Mouse (Mus musculus): ENCODE results near the gene Slc38a4. TPM values are rescaled to one million over a fixed set of nuclear protein-coding genes. Genes with fewer than 3 reads are reported as not detected.

Gene Slc38a4
- polyA plus RNA-seq, 1 experiment = 0.63 TPM

GRCm38 (mm10) chr15:97041182-97041581 is 14.6 kb downstream of the Slc38a4 start:
- Histone ChIP-seq H3K27ac (ENCODE audit: insufficient read depth, low read length) (no peak overlapping the region), H3K4me3 (ENCODE audit: insufficient read depth, low read length) (no peak overlapping the region), H3K4me1 (ENCODE audit: control insufficient read depth, insufficient read depth, low read length) (no peaks in the 10 kb centered on the region)
- TF ChIP-seq CTCF (IDR thresholded peaks at IDR 0.05; ENCODE audit: extremely low read depth, insufficient read depth, low read length) (no peak), POLR2A (IDR thresholded peaks at IDR 0.05; ENCODE audit: extremely low read depth, insufficient read depth, low read length) (no peak)

DNA sequence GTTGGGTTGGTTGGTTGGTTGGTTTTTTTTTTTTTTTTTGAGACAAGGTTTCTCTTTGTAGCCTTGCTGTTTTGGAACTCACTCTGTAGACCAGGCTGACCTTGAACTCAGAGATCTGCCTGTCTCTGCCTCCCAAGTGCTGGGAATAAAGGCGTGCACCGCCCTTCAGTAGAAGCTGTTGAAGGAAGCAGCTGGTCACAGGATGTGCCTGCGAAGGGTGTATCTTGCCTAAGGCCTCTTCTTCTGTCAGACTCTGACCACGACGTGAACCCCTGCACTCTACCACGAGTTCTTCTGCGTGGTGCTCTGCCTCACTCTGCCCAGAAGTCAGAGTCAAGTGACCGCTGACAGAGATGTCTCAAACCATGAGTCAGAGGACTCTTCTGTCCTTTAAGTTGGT is 18.0 kb downstream of the Slc38a4 start:
- no peak overlapping the region for H3K27ac ChIP-seq (ENCODE audit: insufficient read depth, low read length)
- no peaks in the 10 kb centered on the region for H3K4me1 ChIP-seq (ENCODE audit: control insufficient read depth, insufficient read depth, low read length)
- no peak overlapping the region for H3K4me3 ChIP-seq (ENCODE audit: insufficient read depth, low read length)
- TF ChIP-seq POLR2A (IDR thresholded peaks at IDR 0.05; ENCODE audit: extremely low read depth, insufficient read depth, low read length) = no peak
- TF ChIP-seq CTCF (IDR thresholded peaks at IDR 0.05; ENCODE audit: extremely low read depth, insufficient read depth, low read length) = no peak

- Histone ChIP-seq H3K4me1 (ENCODE audit: control insufficient read depth, insufficient read depth, low read length) (no peaks in the 10 kb centered on the region), H3K27ac (ENCODE audit: insufficient read depth, low read length) (no peak overlapping the region), H3K4me3 (ENCODE audit: insufficient read depth, low read length) (no peak overlapping the region)
- TF ChIP-seq POLR2A (IDR thresholded peaks at IDR 0.05; ENCODE audit: extremely low read depth, insufficient read depth, low read length) (no peak), CTCF (IDR thresholded peaks at IDR 0.05; ENCODE audit: extremely low read depth, insufficient read depth, low read length) (no peak)
These were observed 19.9 kb downstream of the Slc38a4 start for GRCm38 (mm10) chr15:97035892-97036291.

DNA sequence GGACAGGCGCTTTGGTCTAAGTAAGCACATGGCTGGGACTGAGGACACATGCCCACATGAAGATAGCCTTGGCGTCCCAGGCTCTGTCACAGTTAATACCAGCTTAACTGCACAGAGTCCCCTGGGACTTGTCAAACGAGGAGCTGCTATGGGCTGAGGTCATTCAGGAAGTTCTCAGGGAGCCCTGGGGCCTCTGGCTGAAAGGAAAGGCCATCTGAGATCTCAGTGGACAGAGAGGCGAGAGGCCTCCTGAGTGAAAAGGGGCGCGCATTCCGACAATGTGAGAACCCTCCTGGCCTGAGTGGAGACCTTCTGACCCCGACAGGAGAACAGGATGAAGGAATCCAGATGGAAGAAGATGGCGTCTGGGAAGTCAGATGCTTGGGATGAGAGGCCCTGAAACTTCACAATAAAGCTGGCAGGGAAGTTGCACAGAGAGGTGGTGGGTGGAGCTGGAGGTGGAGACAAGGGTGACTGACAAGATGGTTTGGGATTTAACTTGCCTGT is 22.2 kb downstream of the Slc38a4 start:
- no peaks in the 10 kb centered on the region for H3K4me1 ChIP-seq (ENCODE audit: control insufficient read depth, insufficient read depth, low read length)
- H3K4me3 ChIP-seq (ENCODE audit: insufficient read depth, low read length) = no peak overlapping the region
- no peak overlapping the region for H3K27ac ChIP-seq (ENCODE audit: insufficient read depth, low read length)
- TF ChIP-seq POLR2A (IDR thresholded peaks at IDR 0.05; ENCODE audit: extremely low read depth, insufficient read depth, low read length) (no peak), CTCF (IDR thresholded peaks at IDR 0.05; ENCODE audit: extremely low read depth, insufficient read depth, low read length) (no peak)

- TF ChIP-seq POLR2A (IDR thresholded peaks at IDR 0.05; ENCODE audit: extremely low read depth, insufficient read depth, low read length) = no peak
- no peak for TF ChIP-seq CTCF (IDR thresholded peaks at IDR 0.05; ENCODE audit: extremely low read depth, insufficient read depth, low read length)
- Histone ChIP-seq H3K27ac (ENCODE audit: insufficient read depth, low read length) (no peak overlapping the region), H3K4me1 (ENCODE audit: control insufficient read depth, insufficient read depth, low read length) (no peaks in the 10 kb centered on the region), H3K4me3 (ENCODE audit: insufficient read depth, low read length) (no peak overlapping the region)
These were observed 23.9 kb downstream of the Slc38a4 start for GRCm38 (mm10) chr15:97031886-97032285.

DNA sequence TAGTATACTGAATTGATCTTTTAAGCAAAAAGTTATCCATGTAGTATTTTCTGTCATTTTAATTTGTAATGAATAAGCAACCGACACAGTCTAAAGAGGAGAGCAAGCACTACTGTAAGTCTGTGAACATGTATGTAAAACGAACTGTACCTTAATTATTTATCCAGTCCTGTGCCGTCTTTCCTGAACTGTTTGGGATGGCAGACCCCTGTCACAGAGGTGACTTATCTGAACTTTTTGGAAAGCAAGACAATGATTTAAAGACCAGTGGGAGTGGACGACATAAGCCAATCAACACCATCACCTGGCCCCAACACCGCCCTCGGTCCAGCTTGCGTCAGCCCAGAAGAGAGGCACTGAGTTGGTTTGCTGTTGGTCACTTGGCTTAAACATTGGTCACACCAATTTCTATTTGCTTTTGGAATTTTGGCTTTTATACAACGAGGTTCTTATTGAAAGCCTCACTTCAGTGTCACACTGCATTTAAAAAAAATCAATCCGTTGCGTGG is 24.7 kb downstream of the Slc38a4 start:
- H3K4me1 ChIP-seq (ENCODE audit: control insufficient read depth, insufficient read depth, low read length) = no peaks in the 10 kb centered on the region
- H3K4me3 ChIP-seq (ENCODE audit: insufficient read depth, low read length) = no peak overlapping the region
- H3K27ac ChIP-seq (ENCODE audit: insufficient read depth, low read length) = no peak overlapping the region
- no peak for TF ChIP-seq POLR2A (IDR thresholded peaks at IDR 0.05; ENCODE audit: extremely low read depth, insufficient read depth, low read length)
- TF ChIP-seq CTCF (IDR thresholded peaks at IDR 0.05; ENCODE audit: extremely low read depth, insufficient read depth, low read length) = no peak

GRCm38 (mm10) chr15:97030136-97030535 is 25.6 kb downstream of the Slc38a4 start:
- Histone ChIP-seq H3K27ac (ENCODE audit: insufficient read depth, low read length) (no peak overlapping the region), H3K4me1 (ENCODE audit: control insufficient read depth, insufficient read depth, low read length) (no peaks in the 10 kb centered on the region), H3K4me3 (ENCODE audit: insufficient read depth, low read length) (no peak overlapping the region)
- TF ChIP-seq CTCF (IDR thresholded peaks at IDR 0.05; ENCODE audit: extremely low read depth, insufficient read depth, low read length) (no peak), POLR2A (IDR thresholded peaks at IDR 0.05; ENCODE audit: extremely low read depth, insufficient read depth, low read length) (no peak)

DNA sequence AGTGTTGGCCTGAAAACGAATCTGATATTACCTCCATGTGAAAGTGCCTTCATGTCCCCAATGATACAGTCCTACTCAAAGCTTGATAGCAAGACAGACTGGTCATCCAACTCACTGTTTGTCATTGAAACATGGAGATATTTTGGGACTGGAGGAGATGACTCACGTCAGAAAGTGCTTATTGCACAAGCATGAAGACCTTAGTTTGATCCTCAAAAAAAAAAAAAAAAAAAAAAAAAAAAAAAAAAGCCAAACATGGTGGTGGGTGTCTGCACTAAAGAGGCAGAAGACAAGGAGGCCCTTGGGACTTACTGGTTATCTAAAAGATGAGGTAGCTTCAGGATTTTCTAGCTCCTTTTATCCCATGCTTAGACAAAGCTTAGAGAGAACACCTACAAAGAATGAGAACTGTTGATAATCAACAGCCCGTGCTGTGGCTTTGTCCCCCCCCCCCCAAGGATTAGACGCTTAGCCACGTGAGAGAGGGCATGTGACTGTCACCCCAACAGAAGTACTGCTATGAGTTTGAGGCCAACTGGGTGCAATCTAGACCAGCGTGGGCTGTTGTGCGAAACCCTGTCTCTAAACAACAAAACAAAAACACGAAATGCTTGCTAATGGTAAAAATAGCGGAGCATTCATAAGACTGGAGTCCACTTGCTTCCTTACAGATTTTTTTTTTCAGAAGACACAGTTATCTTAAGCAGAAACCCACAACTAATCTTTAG is 26.5 kb downstream of the Slc38a4 start:
- Histone ChIP-seq H3K4me1 (ENCODE audit: control insufficient read depth, insufficient read depth, low read length) (no peaks in the 10 kb centered on the region), H3K27ac (ENCODE audit: insufficient read depth, low read length) (no peak overlapping the region), H3K4me3 (ENCODE audit: insufficient read depth, low read length) (no peak overlapping the region)
- TF ChIP-seq CTCF (IDR thresholded peaks at IDR 0.05; ENCODE audit: extremely low read depth, insufficient read depth, low read length) = no peak
- no peak for TF ChIP-seq POLR2A (IDR thresholded peaks at IDR 0.05; ENCODE audit: extremely low read depth, insufficient read depth, low read length)

DNA sequence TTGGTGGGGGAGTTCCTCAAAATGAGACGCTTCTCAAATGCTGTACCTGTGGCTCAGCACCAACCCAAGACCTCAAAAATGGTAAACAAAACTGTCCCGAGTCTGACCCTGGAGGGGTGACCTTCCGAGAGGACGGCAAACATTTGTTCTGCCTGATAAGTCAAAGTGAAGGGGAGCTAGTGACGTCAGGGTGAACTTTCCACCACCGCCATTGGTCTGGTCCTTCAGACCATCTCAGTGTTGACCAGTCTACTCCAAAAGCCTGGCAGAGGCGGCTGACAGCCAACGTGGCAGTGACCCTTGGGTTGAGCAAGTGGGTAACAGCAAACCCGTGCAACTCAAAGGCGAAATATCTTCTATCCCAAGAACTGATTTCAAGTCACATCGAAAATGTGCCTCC is 27.1 kb downstream of the Slc38a4 start:
- no peak overlapping the region for H3K27ac ChIP-seq (ENCODE audit: insufficient read depth, low read length)
- TF ChIP-seq CTCF (IDR thresholded peaks at IDR 0.05; ENCODE audit: extremely low read depth, insufficient read depth, low read length) (no peak), POLR2A (IDR thresholded peaks at IDR 0.05; ENCODE audit: extremely low read depth, insufficient read depth, low read length) (no peak)

DNA sequence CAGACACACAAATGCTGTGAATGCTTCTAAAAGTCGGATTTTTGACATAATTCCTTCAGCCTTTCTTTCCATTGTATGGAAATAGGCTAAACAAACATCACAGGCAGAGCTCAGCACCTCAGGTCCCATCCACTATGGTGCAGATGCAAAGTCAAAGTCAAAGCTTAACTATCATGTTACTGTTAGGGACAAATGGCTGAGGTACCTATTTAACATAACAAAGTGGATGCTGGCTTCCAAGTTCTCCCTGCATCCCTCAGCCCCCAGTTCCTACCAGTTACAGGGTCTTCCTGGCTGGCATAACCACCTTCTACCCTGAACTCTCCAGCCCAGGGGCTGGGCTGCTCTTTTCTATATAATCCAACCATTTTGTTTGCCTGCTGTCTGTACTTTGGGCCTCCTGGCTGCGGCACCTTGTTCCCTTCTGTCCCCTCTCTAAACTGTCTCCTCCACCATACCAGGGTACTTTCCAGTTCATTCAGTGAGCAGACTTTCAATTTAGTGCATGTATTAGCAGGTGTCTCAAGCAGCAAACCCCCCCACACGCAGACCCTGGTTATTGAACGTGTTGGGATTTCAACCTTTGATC is 27.6 kb downstream of the Slc38a4 start:
- Histone ChIP-seq H3K27ac (ENCODE audit: insufficient read depth, low read length) (no peak overlapping the region), H3K4me1 (ENCODE audit: control insufficient read depth, insufficient read depth, low read length) (no peaks in the 10 kb centered on the region), H3K4me3 (ENCODE audit: insufficient read depth, low read length) (no peak overlapping the region)
- TF ChIP-seq CTCF (IDR thresholded peaks at IDR 0.05; ENCODE audit: extremely low read depth, insufficient read depth, low read length) (no peak), POLR2A (IDR thresholded peaks at IDR 0.05; ENCODE audit: extremely low read depth, insufficient read depth, low read length) (no peak)

More for the DNA sequence above, 27.1 kb downstream of the Slc38a4 start:
- Histone ChIP-seq H3K4me3 (ENCODE audit: insufficient read depth, low read length) (no peak overlapping the region), H3K4me1 (ENCODE audit: control insufficient read depth, insufficient read depth, low read length) (no peaks in the 10 kb centered on the region)

Data from cortical plate, adult 2 months (tissue).